Mouse (Mus musculus) cerebellum, adult 11 months (tissue): Measurements from ENCODE around the gene Kcnh1.

ENCODE experiments used
- DNase-seq: peaks from one replicate; pipeline ENCODE4 v3.0.0; 2022

Kcnh1 gene

GRCm38 (mm10) chr1:192327052-192327451 is 136.5 kb downstream of the Kcnh1 start:
- no peak for DNase-seq

- DNase-seq, result no peak
These were observed 140.6 kb downstream of the Kcnh1 start for GRCm38 (mm10) chr1:192331207-192331606.

- no peak for DNase-seq
These were observed 145.5 kb downstream of the Kcnh1 start for GRCm38 (mm10) chr1:192336029-192336428.

GRCm38 (mm10) chr1:192339361-192340077 is 148.9 kb downstream of the Kcnh1 start:
- DNase-seq, result peak; percentile 54

DNA sequence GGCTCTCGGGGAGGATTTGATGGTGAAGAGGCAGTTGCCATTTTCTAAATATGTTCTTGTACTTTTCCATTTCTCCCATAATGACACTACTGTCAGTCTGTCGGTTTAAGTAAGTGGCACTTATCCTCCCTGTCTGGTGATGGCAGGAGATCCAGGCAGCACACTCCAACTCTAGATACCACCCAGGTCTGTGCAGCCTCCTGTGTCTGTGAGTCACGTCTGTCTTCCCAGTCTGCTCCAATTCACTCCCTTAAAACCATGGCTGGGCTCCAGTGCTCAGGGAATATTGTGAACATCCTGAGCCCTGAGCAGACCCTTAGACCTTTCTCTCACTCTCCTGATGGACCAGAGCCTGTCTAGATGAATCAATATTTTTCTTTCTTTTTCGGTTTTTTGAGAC is 151.2 kb downstream of the Kcnh1 start:
- no peak for DNase-seq

- no peak for DNase-seq
These were observed 153.4 kb downstream of the Kcnh1 start for GRCm38 (mm10) chr1:192343996-192344395.

DNA sequence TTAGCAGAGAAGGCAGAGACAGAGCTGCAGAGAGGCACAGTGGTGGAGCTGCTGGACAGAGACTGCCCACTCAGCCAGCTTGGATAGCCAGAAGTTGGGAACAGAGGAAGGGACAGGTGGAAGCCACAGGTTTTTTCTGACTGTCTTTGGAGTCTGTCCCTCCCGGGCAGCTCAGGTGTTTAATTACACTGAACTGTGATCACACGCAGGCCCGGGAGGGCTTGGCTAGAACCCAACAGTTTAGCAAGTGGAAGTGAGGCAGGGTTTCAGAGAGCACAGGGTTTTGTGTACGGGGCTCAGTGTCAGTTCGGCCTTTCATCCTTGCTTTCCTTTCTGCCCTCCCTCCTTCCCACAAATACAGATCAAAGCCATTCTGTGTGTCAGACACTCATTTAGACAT is 156.8 kb downstream of the Kcnh1 start:
- DNase-seq, result peak; percentile 42

GRCm38 (mm10) chr1:192356231-192356630 is 165.7 kb downstream of the Kcnh1 start:
- DNase-seq, result peak; percentile 59

- DNase-seq, result no peak
These were observed 168.6 kb downstream of the Kcnh1 start for GRCm38 (mm10) chr1:192359212-192359611.

GRCm38 (mm10) chr1:192368336-192368735 is 177.8 kb downstream of the Kcnh1 start:
- no peak for DNase-seq

DNA sequence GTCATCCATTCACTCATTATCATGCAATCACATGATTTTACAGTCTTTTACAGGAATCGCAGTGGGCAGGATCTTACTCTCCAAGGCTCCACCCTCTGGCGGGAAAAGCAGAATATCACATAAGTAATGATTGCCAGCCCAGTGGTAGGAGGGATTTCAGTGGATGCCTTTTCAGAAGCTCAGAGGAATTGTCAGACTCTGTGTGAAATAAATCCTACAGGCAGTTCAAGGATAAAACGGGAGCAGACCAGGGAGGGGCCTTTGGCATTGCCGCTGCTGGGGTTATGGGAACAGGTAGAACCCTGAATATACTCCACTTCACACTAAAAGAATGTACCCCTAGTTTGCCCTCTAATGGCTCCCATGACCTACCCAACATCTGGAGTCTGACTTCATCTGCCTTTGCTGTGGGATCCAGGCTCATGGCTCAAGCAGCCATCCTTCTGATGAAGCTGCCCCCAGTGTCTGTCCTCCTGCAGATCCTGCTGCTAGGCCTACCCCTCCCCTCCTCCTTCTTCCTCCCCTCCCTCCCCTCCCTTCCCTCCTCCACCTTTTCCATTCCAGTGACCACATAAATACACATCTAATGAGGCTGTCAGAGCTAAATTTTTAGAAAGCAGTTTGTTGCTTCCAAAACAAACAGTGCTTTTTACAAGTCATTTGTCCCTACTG is 181.5 kb downstream of the Kcnh1 start:
- no peak for DNase-seq

GRCm38 (mm10) chr1:192378546-192379075 is 188.0 kb downstream of the Kcnh1 start:
- no peak for DNase-seq

GRCm38 (mm10) chr1:192380596-192381041 is 190.0 kb downstream of the Kcnh1 start:
- DNase-seq, result peak; percentile 82

- peak; percentile 86 for DNase-seq
These were observed 197.1 kb downstream of the Kcnh1 start for GRCm38 (mm10) chr1:192387624-192388023.

DNA sequence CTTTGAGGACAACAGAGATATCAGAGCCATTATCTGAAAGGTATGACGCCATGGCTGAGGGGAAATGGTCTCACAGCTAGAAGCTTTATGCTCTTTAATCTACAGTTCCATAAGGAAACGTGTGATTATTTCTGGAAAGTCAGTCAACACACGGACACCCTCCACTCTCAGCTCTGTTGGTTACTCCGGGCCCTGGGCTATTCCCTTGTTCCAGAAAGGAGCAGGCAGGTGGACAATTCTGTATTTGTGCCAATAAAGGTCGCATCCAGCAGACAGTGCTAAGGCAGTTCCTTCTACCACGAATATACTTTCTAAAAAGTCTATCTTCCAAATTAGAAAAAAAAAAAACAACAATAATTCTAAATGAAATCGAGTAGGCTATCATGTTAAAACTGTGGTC is 200.5 kb downstream of the Kcnh1 start:
- no peak for DNase-seq

DNA sequence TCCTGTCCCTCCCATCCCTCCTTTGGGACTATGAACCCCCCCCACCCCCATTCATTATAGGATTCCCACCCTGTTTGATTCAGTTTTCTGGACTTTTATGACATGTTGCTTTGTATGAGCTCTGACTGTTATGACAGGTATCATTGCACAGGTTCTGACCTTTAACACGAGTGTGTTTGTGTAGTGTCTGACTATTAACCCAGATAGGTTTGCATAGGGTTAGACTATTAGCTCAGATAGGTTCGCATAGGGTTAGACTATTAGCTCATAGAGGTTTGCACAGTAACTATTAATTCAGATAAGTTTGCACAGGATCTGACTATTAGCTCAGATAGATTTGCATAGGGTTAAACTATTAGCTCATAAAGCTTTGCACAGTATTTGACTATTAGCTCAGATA is 201.7 kb downstream of the Kcnh1 start:
- no peak for DNase-seq

- no peak for DNase-seq
These were observed 209.3 kb downstream of the Kcnh1 start for GRCm38 (mm10) chr1:192399667-192400490.

DNA sequence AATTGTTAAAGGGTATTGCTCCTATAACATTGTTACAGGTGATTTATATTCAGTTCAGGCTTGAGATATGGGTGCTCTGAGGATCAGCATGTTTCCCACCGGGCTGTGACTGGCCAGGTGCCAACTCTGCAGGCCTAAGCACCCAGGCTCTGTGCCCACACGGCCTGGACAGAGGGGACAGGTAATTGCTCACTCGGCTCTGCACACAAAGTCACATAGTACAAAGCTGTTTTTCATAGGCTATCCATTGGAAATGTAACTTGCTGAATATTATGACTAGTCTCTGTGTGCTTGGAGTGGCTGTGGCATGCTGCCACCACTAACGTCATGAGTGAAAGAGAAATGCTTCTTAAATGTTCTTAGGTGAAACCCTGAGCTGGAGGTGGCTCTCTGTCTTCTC is 210.4 kb downstream of the Kcnh1 start:
- peak; percentile 58 for DNase-seq

- no peak for DNase-seq
These were observed 212.5 kb downstream of the Kcnh1 start for GRCm38 (mm10) chr1:192402911-192403704.

- DNase-seq, result no peak
These were observed 214.6 kb downstream of the Kcnh1 start for GRCm38 (mm10) chr1:192405136-192405535.

DNA sequence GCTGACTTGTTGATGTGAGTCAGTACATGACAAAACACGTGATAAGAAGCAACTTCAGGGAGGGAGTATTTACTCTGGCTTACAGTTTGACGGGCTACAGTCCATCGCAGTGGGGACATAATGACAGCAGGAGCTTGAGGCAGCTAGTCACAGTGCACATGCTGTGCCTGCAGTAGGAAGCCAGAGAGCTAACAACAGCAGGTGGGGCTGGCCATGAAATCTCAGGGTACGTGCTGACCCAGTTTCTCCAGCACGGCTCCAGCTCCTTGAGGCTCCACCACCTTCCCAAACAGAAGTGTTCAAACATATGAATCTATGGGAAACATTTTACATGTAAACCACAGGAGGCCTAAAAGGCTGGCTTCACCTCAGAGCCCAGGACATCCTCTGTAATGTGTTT is 216.0 kb downstream of the Kcnh1 start:
- no peak for DNase-seq

- DNase-seq, result peak; percentile 43
These were observed 225.2 kb downstream of the Kcnh1 start for GRCm38 (mm10) chr1:192415813-192416212.
